19 mouse cellular contexts compared by ENCODE assay signal in the genomic region with DNA sequence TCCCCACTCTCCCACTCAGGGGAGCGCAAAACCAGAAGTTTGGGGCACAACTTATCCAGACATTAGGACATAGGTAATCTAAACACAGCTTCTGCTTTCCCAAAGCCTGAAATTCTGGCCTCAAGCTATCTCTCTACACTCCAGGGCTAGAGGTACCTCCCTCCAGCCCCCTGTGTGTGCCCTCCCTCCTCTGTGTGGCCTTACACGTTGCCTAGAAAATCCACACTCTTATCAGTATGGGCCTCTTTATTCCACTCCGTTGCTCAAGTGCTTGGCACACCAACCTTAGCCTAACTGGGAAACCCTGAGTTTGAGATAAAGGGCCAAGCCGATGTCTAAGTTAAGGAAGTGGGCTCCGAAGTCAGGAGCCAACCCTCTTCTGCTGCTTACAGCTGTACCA. TPM values are rescaled to one million over a fixed set of nuclear protein-coding genes. Genes with fewer than 3 reads are reported as not detected.
"Had no signal": no experiment of that assay in that cellular context is flagged by ENCODE, and none has a peak within 500 bp of the region (broad histone marks: within the 10 kb centered on the region; RNA-seq: fewer than 3 reads in every experiment).

No protein-coding gene starts in this region.

- DNase-seq: kidney, adult 11 months; kidney, adult 9 months; kidney, postnatal 36 days; layer of hippocampus, adult 9-11 months; layer of hippocampus, postnatal 36 days; lung, postnatal 14 days; right cerebral cortex, adult 18-20 months; right cerebral cortex, postnatal 25 days; thymus, adult 18-20 months; thymus, postnatal 14 days had no signal

- H3K4me3 ChIP-seq: limb, embryonic 15.5 days; liver, embryonic 12.5 days had no signal

- ATAC-seq: liver, embryonic 12.5 days; midbrain, embryonic 16.5 days had no signal

- H3K27ac ChIP-seq: kidney, postnatal 0 days; limb, embryonic 15.5 days; liver, embryonic 12.5 days had no signal

- H3K9me3 ChIP-seq: limb, embryonic 15.5 days; liver, embryonic 12.5 days had no signal

- H3K4me2 ChIP-seq: limb, embryonic 15.5 days; liver, embryonic 12.5 days had no signal

- H3K36me3 ChIP-seq: limb, embryonic 15.5 days; liver, embryonic 12.5 days had no signal

- H3K4me1 ChIP-seq: liver, embryonic 12.5 days had no signal

- H3K9ac ChIP-seq: limb, embryonic 15.5 days; liver, embryonic 12.5 days had no signal

RNA-seq across cellular contexts. Expression of gene Sox14, which starts 2.6 kb away (rescaled TPM):
- total RNA-seq: layer of hippocampus, adult 18-20 months; layer of hippocampus, postnatal 36 days; left cerebral cortex, postnatal 25 days; megakaryocyte-erythroid progenitor cell, adult 5-6 weeks had no signal
- polyA plus RNA-seq: kidney, postnatal 0 days; limb, embryonic 15.5 days; liver, embryonic 12.5 days; liver, embryonic 16.5 days; small intestine, adult 2 months had no signal
